Mouse (Mus musculus) common myeloid progenitor, adult 5-6 weeks (primary cell): Measurements from ENCODE around the gene Dpp6. TPM values are rescaled to one million over a fixed set of nuclear protein-coding genes. Genes with fewer than 3 reads are reported as not detected.

Experiments
- ATAC-seq: replicated peaks from 2 replicates; pipeline ENCODE4 v1.8.0; 2016; ENCODE audit warnings: low read depth, mild to moderate bottlenecking, moderate TSS enrichment, inconsistent platforms; ENCODE audit not compliant: poor library complexity, severe bottlenecking
- total RNA-seq: library from RNA; stranded (forward); fragments of 200-1000, 187-1606 nt; gene quantifications from 2 replicates; pipeline ENCODE4 v1.2.3, GENCODE M21; 2017

Gene Dpp6
- total RNA-seq: not detected in 2 replicates

- no peak for ATAC-seq
These were observed at the start of gene Dpp6 for GRCm38 (mm10) chr5:26816975-26817941. Gene Dpp6 (plus strand): TSS chr5:26817203.

- no peak for ATAC-seq
These were observed 33.0 kb upstream of the Dpp6 start for GRCm38 (mm10) chr5:26783955-26784354.

- ATAC-seq: no peak
These were observed 21.5 kb upstream of the Dpp6 start for GRCm38 (mm10) chr5:26795524-26795923.

- ATAC-seq: no peak
These were observed 19.0 kb downstream of the Dpp6 start for GRCm38 (mm10) chr5:26835972-26836371.

GRCm38 (mm10) chr5:26841151-26841550 is 24.1 kb downstream of the Dpp6 start:
- no peak for ATAC-seq

GRCm38 (mm10) chr5:26854746-26855145 is 37.7 kb downstream of the Dpp6 start:
- no peak for ATAC-seq

- no peak for ATAC-seq
These were observed 58.4 kb downstream of the Dpp6 start for GRCm38 (mm10) chr5:26875449-26875848.

- no peak for ATAC-seq
These were observed 70.5 kb downstream of the Dpp6 start for GRCm38 (mm10) chr5:26887496-26887895.

GRCm38 (mm10) chr5:26888080-26888479 is 71.1 kb downstream of the Dpp6 start:
- ATAC-seq: no peak

GRCm38 (mm10) chr5:26894346-26894745 is 77.3 kb downstream of the Dpp6 start:
- ATAC-seq: no peak

GRCm38 (mm10) chr5:26903786-26904185 is 86.8 kb downstream of the Dpp6 start:
- ATAC-seq: no peak

GRCm38 (mm10) chr5:26904324-26905041 is 87.5 kb downstream of the Dpp6 start:
- no peak for ATAC-seq

GRCm38 (mm10) chr5:26907151-26907550 is 90.1 kb downstream of the Dpp6 start:
- no peak for ATAC-seq

GRCm38 (mm10) chr5:26908612-26909011 is 91.6 kb downstream of the Dpp6 start:
- ATAC-seq: no peak

- ATAC-seq: no peak
These were observed 93.3 kb downstream of the Dpp6 start for GRCm38 (mm10) chr5:26910353-26910752.

GRCm38 (mm10) chr5:26911965-26912364 is 95.0 kb downstream of the Dpp6 start:
- no peak for ATAC-seq

GRCm38 (mm10) chr5:26918763-26919162 is 101.8 kb downstream of the Dpp6 start:
- no peak for ATAC-seq

GRCm38 (mm10) chr5:26924552-26924951 is 107.5 kb downstream of the Dpp6 start:
- ATAC-seq: no peak

- ATAC-seq: no peak
These were observed 115.6 kb downstream of the Dpp6 start for GRCm38 (mm10) chr5:26932413-26933122.

- ATAC-seq: no peak
These were observed 117.9 kb downstream of the Dpp6 start for GRCm38 (mm10) chr5:26934911-26935310.
